Mouse (Mus musculus) liver, embryonic 11.5 days (tissue): ENCODE results near the gene Bcl2l2. TPM values are rescaled to one million over a fixed set of nuclear protein-coding genes. Genes with fewer than 3 reads are reported as not detected.

Experiments
- ATAC-seq: fragments of 200-750 bp; cut with Nextera tagmentation; replicated peaks from 2 replicates; pipeline ENCODE4 v1.8.0; 2017; ENCODE audit warnings: moderate number of reproducible peaks, mild to moderate bottlenecking, moderate TSS enrichment, moderate library complexity; ENCODE audit not compliant: low FRiP score
- DNase-seq: peaks from one replicate; pipeline ENCODE4 v3.0.0-alpha.2; 2017; ENCODE audit warnings: low spot score
- H3K27ac ChIP-seq: fragments of 300-500 bp; sonication (generic); 2 replicates; pipeline ENCODE4 v1.5.1; 2014; ENCODE audit warnings: mild to moderate bottlenecking, low read depth, low read length, control low read depth
- H3K27me3 ChIP-seq: fragments of 300-500 bp; sonication (generic); replicated peaks from 2 replicates; pipeline ENCODE4 v1.6.1; 2014; ENCODE audit warnings: low read length, mixed read lengths; ENCODE audit not compliant: control insufficient read depth, insufficient read depth
- H3K36me3 ChIP-seq: fragments of 300-500 bp; sonication (generic); 2 replicates; pipeline ENCODE4 v1.6.1; 2014; ENCODE audit warnings: mild to moderate bottlenecking, low read length, moderate library complexity, mixed read lengths; ENCODE audit not compliant: control insufficient read depth, insufficient read depth
- H3K4me1 ChIP-seq: fragments of 300-500 bp; sonication (generic); replicated peaks from 2 replicates; pipeline ENCODE4 v1.6.1; 2014; ENCODE audit warnings: low read length, mixed read lengths; ENCODE audit not compliant: control insufficient read depth, insufficient read depth
- H3K4me2 ChIP-seq: fragments of 300-500 bp; sonication (generic); 2 replicates; pipeline ENCODE4 v1.6.1; 2014; ENCODE audit warnings: mild to moderate bottlenecking, control low read depth, moderate library complexity
- H3K4me3 ChIP-seq: fragments of 300-500 bp; sonication (generic); 2 replicates; pipeline ENCODE4 v1.5.1; 2014; ENCODE audit warnings: low read depth, low read length, control low read depth
- H3K9ac ChIP-seq: fragments of 300-500 bp; sonication (generic); 2 replicates; pipeline ENCODE4 v1.6.1; 2014; ENCODE audit warnings: low read depth, low read length, control low read depth
- H3K9me3 ChIP-seq: fragments of 300-500 bp; sonication (generic); 2 replicates; pipeline ENCODE4 v1.6.1; 2016; ENCODE audit warnings: low read length, inconsistent platforms, mixed read lengths; ENCODE audit not compliant: control insufficient read depth
- WGBS: fragments of 180-500 bp; shearing (Covaris S2); extraction: QIAGEN DNeasy Blood & Tissue Kit; methylation state at CpG from one replicate; pipeline ENCODE4 v1.1.7; 2014; 5-methylcytosine and 5-hydroxymethylcytosine counted together
- polyA plus RNA-seq: library from polyadenylated mRNA; unstranded; fragments of >200 nt; fragmentation: Nextera tagmentation; extraction: Ambion mirVana; gene quantifications from 2 replicates; pipeline ENCODE4 v1.2.1, GENCODE M21; 2014

Gene Bcl2l2
- polyA plus RNA-seq, 1 experiment from 2014 or later = 2.1 TPM

DNA sequence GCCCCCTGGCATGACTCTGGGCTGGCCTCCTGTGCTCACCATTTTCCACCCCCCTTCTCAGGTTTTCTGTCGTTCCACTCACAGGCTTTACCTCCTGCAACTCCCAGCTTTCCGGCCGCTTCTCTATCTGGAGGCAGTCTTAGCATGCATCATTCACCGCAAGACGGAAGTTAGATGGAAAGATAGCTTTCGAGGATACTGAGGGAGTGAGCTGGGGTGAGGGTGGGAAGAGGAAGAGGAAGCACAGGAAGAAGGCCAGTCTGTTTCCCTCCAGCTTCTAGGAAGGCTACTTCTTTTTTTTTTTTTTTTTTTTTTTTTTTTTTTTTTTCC, 53.6 kb downstream of the Bcl2l2 start:
- Histone ChIP-seq H3K4me3 (no peak overlapping the region), H3K4me2 (no peak overlapping the region), H3K4me1 (no peaks in the 10 kb centered on the region), H3K27ac (no peak overlapping the region), H3K9ac (no peak overlapping the region), H3K9me3 (no peaks in the 10 kb centered on the region), H3K36me3 (no peaks in the 10 kb centered on the region), H3K27me3 (peaks cover 3% of the 10 kb centered on the region)
- 40% methylated on average over 6 of the region's 6 CpGs for WGBS
- ATAC-seq = no peak
- no peak for DNase-seq

DNA sequence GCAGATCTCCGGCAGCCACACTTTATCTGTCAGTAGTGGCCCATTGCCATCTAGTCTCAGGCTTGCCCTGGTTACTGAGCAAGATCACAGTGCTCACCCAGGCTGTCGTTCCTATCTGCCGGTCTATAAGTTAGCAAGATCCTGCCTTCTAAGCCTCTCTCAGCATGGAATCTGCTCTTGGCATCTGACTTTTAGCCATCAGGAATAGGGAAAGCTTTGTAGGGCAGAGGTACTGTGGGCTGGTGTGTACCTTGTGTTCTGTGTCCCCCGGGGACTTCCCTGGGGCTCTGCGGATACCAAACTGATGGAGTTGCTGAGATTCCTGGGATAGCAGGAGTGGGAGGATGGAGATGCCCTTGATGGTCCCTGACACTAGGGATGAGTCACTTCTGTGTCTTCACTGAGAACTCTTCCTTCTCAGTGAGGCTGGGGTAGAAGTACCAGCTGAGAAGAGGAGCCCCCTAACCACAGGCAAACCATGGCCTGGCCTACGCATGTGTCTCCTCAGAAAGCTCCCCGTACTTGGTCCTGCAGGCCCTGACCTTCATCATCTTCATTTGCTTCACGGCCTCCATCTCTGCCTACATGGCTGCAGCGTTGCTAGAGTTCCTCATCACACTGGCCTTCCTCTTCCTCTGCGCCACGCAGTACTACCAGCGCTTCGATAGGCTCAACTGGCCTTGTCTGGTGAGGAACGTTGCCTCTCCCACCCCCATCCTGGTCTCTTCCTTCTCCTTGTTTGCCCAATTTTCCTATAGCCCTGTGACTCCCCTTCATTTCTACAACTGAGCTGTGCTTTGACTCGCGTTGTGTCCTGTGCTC, 54.4 kb downstream of the Bcl2l2 start:
- H3K4me2 ChIP-seq = no peak overlapping the region
- H3K27me3 ChIP-seq = peaks cover 3% of the 10 kb centered on the region
- H3K4me1 ChIP-seq = no peaks in the 10 kb centered on the region
- no peaks in the 10 kb centered on the region for H3K36me3 ChIP-seq
- no peaks in the 10 kb centered on the region for H3K9me3 ChIP-seq
- DNase-seq (no peak), ATAC-seq (no peak)
- H3K4me3 ChIP-seq = no peak overlapping the region
- 80% methylated on average over 16 of the region's 16 CpGs for WGBS
- no peak overlapping the region for H3K27ac ChIP-seq
- no peak overlapping the region for H3K9ac ChIP-seq

Other genes with a start within 250 kb of the Bcl2l2 start
- not detected in 2 replicates for gene Gm17606, start 242.4 kb upstream of the Bcl2l2 start, polyA plus RNA-seq
- 1.7 and 1.9 TPM in 2 replicates for gene Cdh24, start 242.0 kb upstream of the Bcl2l2 start, polyA plus RNA-seq
- gene 1700123O20Rik, start 197.2 kb upstream of the Bcl2l2 start, polyA plus RNA-seq = 76.1 and 81.1 TPM in 2 replicates
- gene Acin1, start 196.4 kb upstream of the Bcl2l2 start, polyA plus RNA-seq = 98.8 and 109 TPM in 2 replicates
- 0.07 TPM in 1 of 2 replicates, not detected in the other for gene Gm29776, start 184.5 kb upstream of the Bcl2l2 start, polyA plus RNA-seq
- gene Cebpe, start 171.2 kb upstream of the Bcl2l2 start, polyA plus RNA-seq = 2.0 and 3.1 TPM in 2 replicates
- 6.8 and 7.1 TPM in 2 replicates for gene Slc7a8, start 101.4 kb upstream of the Bcl2l2 start, polyA plus RNA-seq
- gene Rnf212b, start 69.2 kb upstream of the Bcl2l2 start, polyA plus RNA-seq = not detected in 2 replicates
- gene Homez, start 12.4 kb upstream of the Bcl2l2 start, polyA plus RNA-seq = 5.2 and 5.5 TPM in 2 replicates
- 1.1 and 2.1 TPM in 2 replicates for gene Ppp1r3e, start 5.8 kb upstream of the Bcl2l2 start, polyA plus RNA-seq
- gene Gm20521, start 64 bp downstream of the Bcl2l2 start, polyA plus RNA-seq = 0.27 TPM in 1 of 2 replicates, not detected in the other
- gene Pabpn1, start 9.1 kb downstream of the Bcl2l2 start, polyA plus RNA-seq = 117 and 132 TPM in 2 replicates
- 10.5 and 14.0 TPM in 2 replicates for gene Slc22a17, start 29.8 kb downstream of the Bcl2l2 start, polyA plus RNA-seq
- gene Efs, start 42.7 kb downstream of the Bcl2l2 start, polyA plus RNA-seq = 5.5 and 6.7 TPM in 2 replicates
- not detected in 2 replicates for gene Il25, start 49.3 kb downstream of the Bcl2l2 start, polyA plus RNA-seq
- gene Cmtm5, start 52.9 kb downstream of the Bcl2l2 start, polyA plus RNA-seq = 0.21 TPM in 1 of 2 replicates, not detected in the other
- 14.5 and 43.0 TPM in 2 replicates for gene Myh6, start 83.5 kb downstream of the Bcl2l2 start, polyA plus RNA-seq
- gene Gm17428, start 93.6 kb downstream of the Bcl2l2 start, polyA plus RNA-seq = not detected in 2 replicates
- gene Myh7, start 111.2 kb downstream of the Bcl2l2 start, polyA plus RNA-seq = 2.7 and 9.7 TPM in 2 replicates
- 87.0 and 95.6 TPM in 2 replicates for gene Ngdn, start 132.1 kb downstream of the Bcl2l2 start, polyA plus RNA-seq
- 2.1 and 2.8 TPM in 2 replicates for gene Zfhx2, start 208.9 kb downstream of the Bcl2l2 start, polyA plus RNA-seq
- gene Thtpa, start 211.4 kb downstream of the Bcl2l2 start, polyA plus RNA-seq = 10.5 and 12.6 TPM in 2 replicates
- gene Ap1g2, start 223.2 kb downstream of the Bcl2l2 start, polyA plus RNA-seq = 45.1 and 52.9 TPM in 2 replicates
- 0.44 and 0.60 TPM in 2 replicates for gene Jph4, start 233.6 kb downstream of the Bcl2l2 start, polyA plus RNA-seq